Mouse (Mus musculus): ENCODE results near the gene Snrpa.

Snrpa gene

DNA sequence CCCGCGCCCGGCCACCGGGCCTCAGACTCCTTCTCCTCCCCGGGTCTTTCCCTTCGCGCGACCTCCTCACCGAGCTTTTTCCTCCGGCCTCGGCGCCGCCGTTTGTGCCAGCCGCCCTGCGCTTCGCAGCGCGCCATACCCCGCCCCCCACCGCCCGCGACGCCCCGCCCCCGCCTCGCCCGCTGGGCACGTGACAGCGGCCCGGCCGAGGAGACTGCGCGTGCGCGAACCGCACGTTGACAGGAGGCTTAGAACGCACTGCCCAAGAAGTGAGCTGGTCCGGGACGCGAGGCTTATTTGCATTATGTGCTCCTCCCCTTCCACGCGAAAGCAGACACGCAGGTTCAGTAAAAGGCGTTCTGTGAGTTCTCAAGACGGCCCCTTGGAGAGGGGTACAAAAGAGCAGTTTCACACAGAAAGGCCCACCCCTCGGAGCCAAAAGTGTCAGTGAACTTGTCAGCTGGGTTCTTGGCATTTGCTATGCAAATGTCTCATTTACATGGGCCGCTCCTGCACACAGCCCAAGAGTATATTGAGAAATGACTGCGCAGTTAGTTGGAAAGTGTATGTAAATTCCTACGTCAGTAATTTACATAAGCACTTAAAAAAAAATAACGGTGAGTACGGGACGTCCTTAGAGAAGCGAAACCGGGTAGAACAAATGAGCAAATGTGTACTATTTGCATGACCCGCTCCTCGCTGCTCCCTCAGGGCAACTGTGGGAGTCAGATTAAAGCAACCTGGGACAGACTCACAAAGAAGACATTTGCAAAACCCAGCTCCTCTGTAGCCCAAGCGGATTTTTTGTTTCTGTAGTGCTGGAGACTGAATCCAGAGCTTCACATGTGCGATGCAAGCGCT lies 29.2 kb downstream of the Snrpa start, which contains the start of gene Egln2:
Gene Egln2, minus strand, starts transcription at position 189 of the 861 bp plus-strand sequence.
- ATAC-seq (ENCODE audit: low TSS enrichment), result peak; percentile 78

DNA sequence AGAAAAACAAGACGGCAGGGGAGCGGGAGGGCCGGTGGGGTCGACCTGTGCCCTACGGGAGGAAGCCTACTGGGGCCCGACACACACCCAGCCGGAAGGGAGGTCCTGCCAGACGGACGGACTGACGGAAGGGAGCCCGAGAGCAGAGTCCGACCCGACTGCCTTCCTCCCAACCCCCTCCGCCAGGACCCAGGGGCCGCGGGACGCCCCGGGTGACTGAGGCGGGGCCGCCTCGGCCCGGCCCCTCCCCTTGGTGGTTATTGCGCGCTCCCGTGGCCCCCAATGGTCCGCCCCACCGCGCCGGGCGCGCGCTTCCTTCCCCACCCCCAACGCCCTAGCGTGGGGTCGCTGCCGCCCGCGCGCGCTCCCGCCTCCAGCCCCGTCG lies 29.9 kb downstream of the Snrpa start:
- ATAC-seq (ENCODE audit: low TSS enrichment), result peak; percentile 38

DNA sequence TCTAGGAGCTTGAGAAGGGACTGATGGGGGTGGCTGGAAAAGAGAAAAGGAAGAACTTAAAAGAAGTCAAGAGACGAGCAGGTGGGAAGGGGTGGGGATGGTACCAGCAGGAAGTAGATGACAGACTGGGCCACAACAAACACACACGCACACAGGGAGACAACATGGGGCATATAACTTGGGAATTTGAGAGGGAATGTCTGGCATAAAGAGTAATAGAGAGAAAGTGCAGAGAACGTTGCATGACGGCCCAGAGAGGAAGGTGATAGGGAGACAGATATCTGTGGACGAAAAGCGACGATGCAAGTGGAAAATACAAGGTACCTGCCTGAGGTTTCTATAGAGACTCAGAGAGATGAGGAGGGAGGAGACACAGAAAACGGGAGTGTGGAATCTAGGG lies 30.4 kb downstream of the Snrpa start:
- no peak for ATAC-seq (ENCODE audit: low TSS enrichment)

DNA sequence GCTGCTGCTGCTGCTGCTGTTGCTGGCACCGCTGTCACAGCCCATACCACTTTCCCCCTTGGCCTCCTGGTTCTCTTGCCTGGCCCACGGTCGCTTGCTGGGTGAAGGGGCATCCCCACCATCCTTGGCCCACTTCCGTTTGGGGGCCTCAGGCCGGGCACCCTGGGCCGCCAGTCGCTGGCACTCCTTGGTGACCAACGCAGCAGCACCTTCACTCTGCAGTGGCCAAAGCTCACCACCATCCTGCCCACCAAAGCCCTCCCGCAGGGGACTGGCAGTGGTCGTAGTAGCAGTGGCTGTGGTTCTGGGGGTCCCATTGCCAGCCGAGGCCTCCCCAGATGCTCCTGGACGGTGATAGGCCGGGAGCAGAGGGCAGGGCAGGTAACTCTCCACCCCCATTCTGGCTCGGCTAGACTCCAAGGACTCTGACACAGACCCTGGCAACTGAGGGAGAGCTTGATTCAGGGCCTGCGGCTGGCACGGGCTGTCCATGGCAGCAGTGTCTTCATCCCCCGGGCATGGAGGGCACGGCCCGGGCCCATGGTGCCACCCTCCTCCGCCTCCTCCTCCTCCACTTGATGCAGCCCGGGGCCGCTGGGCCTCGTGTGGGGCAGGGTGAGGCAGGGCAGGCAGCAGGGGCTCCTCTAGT lies 30.9 kb downstream of the Snrpa start:
- ATAC-seq (ENCODE audit: low TSS enrichment), result no peak

- ATAC-seq (ENCODE audit: low TSS enrichment), result no peak
These were observed 31.7 kb downstream of the Snrpa start for GRCm38 (mm10) chr7:27164112-27164947.

DNA sequence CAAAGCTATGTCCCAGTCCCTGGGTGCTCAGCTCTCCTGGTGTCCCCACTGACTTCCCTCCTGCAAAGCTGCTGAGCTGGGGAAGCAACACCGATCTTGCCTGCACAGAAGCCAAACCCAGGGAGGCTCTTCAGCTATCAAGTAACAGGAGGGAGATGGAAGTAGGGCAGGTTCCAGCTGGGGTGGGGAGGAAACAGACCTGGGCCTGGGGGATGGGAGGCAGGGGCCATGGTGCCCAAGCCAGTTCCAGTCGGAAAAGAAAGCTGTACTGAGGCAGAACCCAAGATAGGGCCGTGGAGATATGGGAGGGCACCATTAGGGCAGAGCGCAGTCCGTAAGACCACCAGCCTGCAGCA lies 32.6 kb downstream of the Snrpa start:
- ATAC-seq (ENCODE audit: low TSS enrichment), result no peak

GRCm38 (mm10) chr7:27162780-27163449 lies 33.2 kb downstream of the Snrpa start:
- ATAC-seq (ENCODE audit: low TSS enrichment), result no peak

DNA sequence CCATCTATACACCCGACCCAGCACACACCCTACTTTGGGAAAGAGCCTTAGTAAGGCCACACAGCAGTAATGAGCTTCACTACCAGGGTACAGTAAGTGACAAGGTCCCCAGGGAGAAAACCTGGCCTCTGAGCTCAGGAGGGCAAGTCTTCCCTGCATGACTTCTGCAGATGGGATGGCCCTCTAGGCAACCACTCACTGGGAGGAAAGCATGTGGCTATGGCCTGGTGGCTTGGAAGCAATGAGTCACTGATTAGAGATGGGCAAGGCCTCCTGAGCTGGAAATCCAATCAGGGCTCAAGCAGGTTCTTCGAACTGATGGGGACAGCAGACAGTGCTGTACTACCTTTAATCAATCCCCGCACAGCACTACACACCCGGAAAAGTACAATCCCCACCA lies 34.3 kb downstream of the Snrpa start:
- no peak for ATAC-seq (ENCODE audit: low TSS enrichment)

DNA sequence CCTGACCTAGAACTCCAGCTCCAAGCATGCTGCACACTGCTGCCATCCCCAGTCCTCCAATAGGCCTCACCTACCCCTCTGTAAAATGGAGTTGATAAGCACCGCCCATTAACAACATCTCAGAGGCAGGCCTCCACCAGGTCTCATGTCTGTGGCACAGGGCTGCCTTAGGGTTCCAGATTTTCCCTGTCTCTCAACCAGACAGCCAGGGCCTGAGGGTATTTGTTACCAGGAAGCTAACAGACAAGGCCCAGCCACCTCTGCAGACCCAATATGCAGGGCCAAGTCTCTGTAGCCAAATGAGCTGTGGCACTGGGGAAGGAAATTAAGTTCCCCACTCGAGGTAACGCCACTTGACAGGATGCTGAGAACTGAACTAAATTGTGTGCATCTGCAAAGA lies 35.1 kb downstream of the Snrpa start:
- no peak for ATAC-seq (ENCODE audit: low TSS enrichment)

GRCm38 (mm10) chr7:27159882-27160281 lies 36.2 kb downstream of the Snrpa start:
- peak; percentile 68 for ATAC-seq (ENCODE audit: low TSS enrichment)

DNA sequence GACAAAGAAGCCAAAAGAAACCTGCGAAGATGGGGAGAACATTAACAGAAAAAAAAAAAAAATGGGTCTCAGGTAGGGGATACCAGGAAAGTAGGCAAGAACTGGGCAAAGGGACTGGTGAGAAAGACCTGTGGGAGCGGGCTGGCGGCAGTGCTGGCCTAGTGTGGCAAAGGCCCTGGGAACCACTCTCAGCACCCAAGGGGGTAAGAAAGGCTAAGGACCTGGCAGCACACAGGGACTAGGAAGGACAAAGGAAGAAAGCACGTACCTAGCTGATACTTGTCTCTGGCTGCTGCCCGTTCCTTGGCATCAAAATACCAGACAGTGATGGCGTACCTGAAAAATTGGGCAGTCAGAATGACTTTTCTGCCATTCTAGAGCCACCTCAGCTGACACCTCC lies 36.8 kb downstream of the Snrpa start:
- ATAC-seq (ENCODE audit: low TSS enrichment), result no peak

DNA sequence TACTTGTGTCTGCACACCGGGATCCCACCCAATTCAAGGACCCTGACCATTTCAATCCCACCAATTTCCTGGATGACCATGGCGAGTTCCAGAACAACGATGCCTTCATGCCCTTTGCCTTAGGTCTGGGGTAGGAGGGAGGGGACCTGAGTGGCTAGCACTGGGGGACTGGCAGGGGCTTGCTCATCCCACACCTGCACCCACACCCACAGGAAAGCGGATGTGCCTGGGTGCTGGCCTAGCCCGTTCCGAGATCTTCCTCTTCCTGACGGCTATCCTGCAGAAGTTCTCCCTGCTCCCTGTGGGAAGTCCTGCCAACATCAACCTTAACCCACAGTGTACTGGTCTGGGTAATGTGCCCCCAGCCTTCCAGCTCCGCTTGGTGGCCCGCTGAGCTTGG lies 37.9 kb downstream of the Snrpa start:
- no peak for ATAC-seq (ENCODE audit: low TSS enrichment)

DNA sequence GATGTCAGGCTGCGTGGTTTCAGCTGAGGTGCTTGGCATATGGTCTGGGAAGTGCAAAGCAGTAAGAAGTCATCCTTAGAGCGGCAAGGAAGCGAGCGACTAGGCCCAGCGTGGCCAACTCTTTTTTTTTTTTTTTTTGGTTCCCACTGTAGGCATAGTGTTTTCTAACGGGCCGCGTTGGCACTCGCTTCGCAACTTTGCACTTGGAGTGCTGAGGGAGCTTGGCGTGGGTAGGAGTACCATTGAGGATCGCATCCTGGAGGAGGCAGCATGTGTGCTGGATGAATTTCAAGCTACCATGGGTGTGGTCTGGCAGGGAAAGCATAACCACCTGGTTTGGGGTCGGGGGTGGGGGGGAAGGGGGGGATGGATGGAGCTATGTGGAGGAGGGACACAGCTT lies 40.1 kb downstream of the Snrpa start:
- ATAC-seq (ENCODE audit: low TSS enrichment), result peak; percentile 82

DNA sequence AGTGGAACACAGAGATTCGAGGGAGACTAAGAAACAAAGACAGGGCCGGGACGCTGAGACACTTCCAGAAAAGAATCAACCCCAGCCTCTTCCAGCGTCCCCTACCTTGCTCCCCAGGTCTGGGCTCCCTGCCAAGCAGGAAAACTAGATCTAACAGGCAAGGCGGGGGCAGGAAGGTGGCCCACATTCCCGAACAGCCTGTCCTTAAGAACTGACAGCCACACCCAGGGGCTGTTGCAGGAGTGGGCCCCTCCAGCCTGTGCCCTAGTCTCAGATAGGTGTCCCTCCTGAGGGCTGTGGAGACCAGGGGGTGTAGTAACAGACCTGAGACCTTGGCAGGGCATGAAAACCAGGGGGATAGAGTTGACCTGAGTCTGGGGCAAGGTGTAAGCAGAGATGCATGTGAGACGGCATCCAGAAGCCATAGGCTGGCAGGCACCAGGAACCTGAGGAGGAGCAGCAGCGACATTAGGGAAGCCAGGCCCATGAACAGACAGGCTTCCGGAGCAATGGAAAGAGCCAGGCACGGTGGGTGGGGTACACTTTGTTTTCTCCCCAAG lies 42.8 kb downstream of the Snrpa start, which contains the start of gene Cyp2t4:
Gene Cyp2t4, plus strand, starts transcription at position 510 of the 560 bp plus-strand sequence.
- ATAC-seq (ENCODE audit: low TSS enrichment), result no peak; the same call in 1 of the 2 replicates

Measured in frontal cortex, adult (tissue).